Mouse (Mus musculus): ENCODE results near the gene Abhd12b. TPM values are rescaled to one million over a fixed set of nuclear protein-coding genes. Genes with fewer than 3 reads are reported as not detected.

The Abhd12b gene
- polyA plus RNA-seq, 1 experiment from 2014 or later: not detected

DNA sequence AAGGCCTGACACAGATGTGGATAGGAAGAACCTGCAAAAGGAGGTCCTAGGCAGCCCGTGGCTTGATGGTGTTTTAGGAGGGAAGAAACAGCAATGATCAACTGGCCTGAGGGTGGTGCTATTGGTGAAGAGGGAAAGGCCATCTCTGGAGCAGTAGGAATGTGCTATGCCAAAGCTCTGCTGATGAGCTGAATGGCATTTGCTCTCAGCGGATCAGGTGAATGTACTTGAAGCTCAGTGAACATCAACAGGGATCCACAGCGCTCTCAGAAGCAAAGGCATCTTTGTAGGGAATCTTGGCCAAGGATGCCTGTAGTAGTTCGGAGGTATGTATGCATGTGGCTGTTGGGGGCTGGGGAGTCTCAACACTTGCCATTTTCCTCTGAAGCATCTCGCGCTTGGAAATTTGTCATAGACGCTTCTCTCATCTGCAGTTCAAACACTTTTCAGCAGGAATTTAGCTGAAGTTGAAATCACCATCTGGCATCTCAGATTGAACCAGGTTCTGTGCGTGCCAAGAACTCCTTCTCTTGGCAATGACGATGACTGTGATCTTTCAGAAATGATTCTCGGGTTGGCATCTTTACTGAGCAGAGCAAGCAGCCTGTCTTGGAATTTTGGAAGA lies 35.1 kb upstream of the Abhd12b start:
- WGBS: 91% methylated on average over 10 of the region's 10 CpGs
- H3K9me3 ChIP-seq (replicated peaks): no peaks in the 10 kb centered on the region
- H3K36me3 ChIP-seq: no peaks in the 10 kb centered on the region
- H3K27ac ChIP-seq (replicated peaks): no peak overlapping the region
- H3K4me1 ChIP-seq: no peaks in the 10 kb centered on the region
- no peak overlapping the region for H3K4me3 ChIP-seq
- H3K27me3 ChIP-seq (ENCODE audit: low read depth, poor library complexity, severe bottlenecking): peaks cover 39% of the 10 kb centered on the region
- no peak for DNase-seq (ENCODE audit: low spot score)

DNA sequence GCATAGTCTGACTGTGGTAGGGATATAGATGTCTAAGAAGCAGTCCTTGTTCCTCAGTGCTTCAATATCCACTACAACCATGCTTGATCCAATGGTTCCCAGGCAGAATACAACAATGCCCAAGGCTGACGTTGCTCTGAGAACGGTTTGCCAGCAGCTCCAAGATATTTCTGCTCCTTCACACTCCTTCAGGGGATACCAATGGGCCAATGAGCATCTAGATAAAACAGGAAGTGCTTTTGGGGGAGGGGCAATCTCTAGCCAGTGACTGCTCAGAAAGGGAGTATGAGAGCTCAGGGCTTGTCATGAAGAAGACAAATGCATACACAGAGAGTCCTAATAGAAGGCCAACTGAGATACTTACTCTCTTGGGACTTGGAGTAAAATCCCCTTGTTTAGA lies 34.4 kb upstream of the Abhd12b start:
- WGBS: 74% methylated on average over 2 of the region's 2 CpGs
- Histone ChIP-seq H3K27ac (replicated peaks) (no peak overlapping the region), H3K27me3 (ENCODE audit: low read depth, poor library complexity, severe bottlenecking) (peaks cover 32% of the 10 kb centered on the region)

DNA sequence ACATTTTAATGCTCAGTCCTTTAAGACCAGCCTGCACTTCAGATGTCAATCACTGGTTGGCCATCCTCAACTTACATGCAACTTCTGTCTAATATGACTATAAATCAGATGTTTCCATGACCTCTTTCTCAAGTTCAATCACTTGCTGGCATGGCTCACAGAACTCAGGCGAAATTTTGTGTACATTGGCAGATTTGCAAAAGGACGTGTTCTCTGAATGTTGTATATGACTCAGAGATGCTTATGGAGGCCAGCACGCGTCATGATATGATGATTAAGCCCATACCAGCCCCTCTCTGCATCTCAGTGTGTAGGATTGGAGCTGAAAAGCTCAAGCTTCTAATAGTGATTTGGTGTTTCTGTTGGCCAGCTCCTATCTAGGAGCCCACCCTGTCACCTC lies 27.3 kb upstream of the Abhd12b start:
- H3K9me3 ChIP-seq (replicated peaks): no peaks in the 10 kb centered on the region
- H3K4me1 ChIP-seq: peaks cover 5% of the 10 kb centered on the region
- no peak overlapping the region for H3K27ac ChIP-seq (replicated peaks)
- H3K4me3 ChIP-seq: no peak overlapping the region
- DNase-seq (ENCODE audit: low spot score): no peak
- 92% methylated on average over 4 of the region's 4 CpGs for WGBS
- 0 out of 2 replicates have a peak, but pooled peaks cover 6% of the 10 kb centered on the region for H3K27me3 ChIP-seq (ENCODE audit: low read depth, poor library complexity, severe bottlenecking)
- no peaks in the 10 kb centered on the region for H3K36me3 ChIP-seq

More for the DNA sequence above, 34.4 kb upstream of the Abhd12b start:
- no peak for DNase-seq (ENCODE audit: low spot score)
- Histone ChIP-seq H3K4me1 (no peaks in the 10 kb centered on the region), H3K4me3 (no peak overlapping the region), H3K9me3 (replicated peaks) (no peaks in the 10 kb centered on the region), H3K36me3 (no peaks in the 10 kb centered on the region)

DNA sequence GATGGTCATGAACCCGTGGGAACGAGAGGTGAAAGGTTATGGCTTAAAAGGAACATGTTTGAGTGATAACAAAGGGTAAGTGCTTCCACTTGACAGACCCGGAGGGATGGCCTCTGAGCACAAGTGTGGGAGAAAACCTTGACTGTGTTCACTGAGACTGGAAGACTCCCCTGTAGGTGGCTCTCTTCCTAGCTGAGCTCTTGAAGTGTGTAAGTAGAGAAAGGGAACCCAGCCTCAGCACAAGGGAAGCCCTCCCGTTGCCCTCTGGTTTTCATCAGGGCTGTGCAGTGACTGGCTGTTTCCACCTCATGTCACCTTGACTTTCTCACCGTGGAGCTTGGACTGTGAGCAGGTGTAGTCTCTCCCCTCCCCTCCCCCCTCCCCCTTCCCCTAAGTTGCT lies 24.8 kb upstream of the Abhd12b start:
- Histone ChIP-seq H3K4me1 (peaks cover 5% of the 10 kb centered on the region), H3K27ac (replicated peaks) (no peak overlapping the region), H3K36me3 (no peaks in the 10 kb centered on the region), H3K27me3 (ENCODE audit: low read depth, poor library complexity, severe bottlenecking) (no peaks in the 10 kb centered on the region), H3K9me3 (replicated peaks) (no peaks in the 10 kb centered on the region), H3K4me3 (no peak overlapping the region)
- no peak for DNase-seq (ENCODE audit: low spot score)
- 57% methylated on average over 5 of the region's 5 CpGs for WGBS

DNA sequence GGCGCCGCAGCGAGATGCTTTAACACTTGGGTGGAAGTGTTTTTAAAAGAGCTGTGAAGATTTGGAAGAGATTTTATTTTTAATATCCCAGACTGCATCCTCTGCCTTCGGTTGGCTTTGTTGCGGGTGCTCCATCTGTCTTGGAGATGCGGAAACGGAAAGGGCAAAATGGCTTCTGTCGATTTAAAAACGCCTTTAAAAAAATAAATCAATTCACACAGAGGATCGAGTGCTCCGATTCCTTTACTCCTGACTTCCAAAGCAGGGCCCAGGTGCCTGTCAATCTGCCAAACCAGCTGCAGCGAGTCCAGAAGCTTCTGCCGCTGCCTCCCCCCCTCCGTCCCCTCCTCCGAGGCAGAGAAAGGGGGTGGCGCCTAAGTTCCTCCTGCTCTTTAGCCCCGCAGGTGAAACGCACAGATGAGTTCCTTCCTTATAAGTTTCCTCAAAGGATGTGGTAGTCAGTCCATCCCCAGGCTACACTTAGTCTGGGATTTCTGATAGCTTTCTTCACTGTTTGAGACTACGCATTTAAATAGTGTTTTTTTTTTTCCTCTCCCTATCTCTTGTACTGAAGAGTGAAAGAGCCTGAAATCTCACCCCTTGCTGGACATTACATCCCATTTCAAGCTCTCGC lies 22.8 kb upstream of the Abhd12b start:
- Histone ChIP-seq H3K4me3 (no peak overlapping the region), H3K27ac (replicated peaks) (no peak overlapping the region), H3K27me3 (ENCODE audit: low read depth, poor library complexity, severe bottlenecking) (no peaks in the 10 kb centered on the region), H3K4me1 (peaks cover 5% of the 10 kb centered on the region), H3K9me3 (replicated peaks) (no peaks in the 10 kb centered on the region), H3K36me3 (no peaks in the 10 kb centered on the region)
- WGBS: 58% methylated on average over 20 of the region's 20 CpGs
- no peak for DNase-seq (ENCODE audit: low spot score)

DNA sequence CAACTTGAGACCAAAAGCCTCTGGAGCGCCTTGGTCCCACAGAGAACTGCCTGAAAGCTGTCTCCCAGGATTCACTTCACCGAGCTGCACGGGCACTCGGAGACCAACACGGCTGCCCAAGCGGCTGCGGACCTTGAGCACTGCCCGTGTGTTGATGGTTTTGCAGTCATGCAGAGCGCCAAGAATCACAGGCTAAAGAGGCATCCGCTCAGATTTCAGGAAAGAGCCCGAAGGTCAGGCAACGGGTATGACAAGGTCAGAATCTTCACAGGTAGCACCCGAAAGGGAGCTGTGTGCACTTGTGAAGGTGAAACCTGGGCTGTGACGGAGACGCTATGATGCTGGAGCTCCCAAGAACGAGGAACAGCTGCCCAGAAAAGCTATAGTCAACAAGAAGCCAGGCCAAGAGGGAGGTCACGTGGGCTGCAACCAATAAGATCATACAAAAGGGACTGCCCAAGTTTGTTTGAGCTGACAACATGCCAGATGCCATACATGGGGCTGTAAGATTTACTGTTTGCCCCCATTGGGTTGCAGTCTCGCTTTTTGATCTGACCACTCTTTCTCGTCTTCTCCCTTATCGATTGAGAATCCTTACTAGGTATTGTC lies 19.2 kb upstream of the Abhd12b start:
- H3K4me3 ChIP-seq: no peak overlapping the region
- no peak for DNase-seq (ENCODE audit: low spot score)
- no peak overlapping the region for H3K27ac ChIP-seq (replicated peaks)
- H3K36me3 ChIP-seq: no peaks in the 10 kb centered on the region
- H3K27me3 ChIP-seq (ENCODE audit: low read depth, poor library complexity, severe bottlenecking): no peaks in the 10 kb centered on the region
- H3K9me3 ChIP-seq (replicated peaks): no peaks in the 10 kb centered on the region
- H3K4me1 ChIP-seq: peaks cover 5% of the 10 kb centered on the region
- 90% methylated on average over 20 of the region's 20 CpGs for WGBS

DNA sequence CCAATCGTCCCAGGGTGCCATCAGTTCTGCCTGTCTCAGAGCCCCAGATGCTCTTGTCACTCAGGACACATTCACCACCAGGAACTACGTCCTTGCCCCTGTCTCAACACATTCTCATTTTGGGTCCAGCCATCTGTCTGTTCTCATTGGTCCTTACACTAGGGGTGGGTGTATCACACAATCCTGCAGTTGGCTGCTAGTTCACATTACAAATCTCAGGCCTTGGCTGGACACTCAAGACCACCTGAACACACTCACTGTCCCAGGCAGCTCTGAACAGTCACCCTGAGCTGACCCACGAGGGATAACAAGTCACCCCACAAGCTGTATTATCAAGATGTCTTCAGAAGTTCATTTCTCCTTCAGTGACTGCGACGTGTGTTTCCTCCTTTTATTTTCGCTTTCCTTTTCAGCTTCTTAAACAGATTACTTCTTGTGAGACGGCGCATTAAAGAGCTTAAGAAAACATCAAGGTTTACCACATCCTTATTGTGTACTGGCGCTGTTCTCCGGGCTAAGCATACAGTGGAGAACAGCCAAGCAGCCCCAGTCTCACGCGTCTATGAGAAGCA lies 17.7 kb upstream of the Abhd12b start:
- no peak overlapping the region for H3K27ac ChIP-seq (replicated peaks)
- WGBS: 76% methylated on average over 12 of the region's 12 CpGs
- no peaks in the 10 kb centered on the region for H3K36me3 ChIP-seq
- H3K4me3 ChIP-seq: no peak overlapping the region
- H3K9me3 ChIP-seq (replicated peaks): no peaks in the 10 kb centered on the region
- no peak for DNase-seq (ENCODE audit: low spot score)
- peaks cover under 1% of the 10 kb centered on the region for H3K4me1 ChIP-seq
- no peaks in the 10 kb centered on the region for H3K27me3 ChIP-seq (ENCODE audit: low read depth, poor library complexity, severe bottlenecking)

DNA sequence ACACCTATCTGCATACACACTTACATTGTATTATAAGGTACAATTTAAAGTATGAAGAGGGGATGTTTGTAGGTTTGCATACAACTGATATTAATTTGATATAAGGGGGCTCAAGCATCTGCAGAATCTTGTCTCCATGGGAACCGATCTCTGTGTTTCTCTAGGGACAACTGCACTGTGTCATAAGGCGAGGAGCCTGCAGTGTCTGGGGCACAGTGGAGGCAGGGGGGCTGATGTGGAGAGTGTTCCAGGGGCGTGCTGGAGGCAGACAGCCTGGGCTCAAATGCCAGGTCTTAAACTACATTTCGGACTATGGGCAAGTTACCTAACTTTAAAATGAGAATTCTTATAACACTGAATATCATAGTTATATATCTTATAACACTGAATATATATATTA lies 16.8 kb upstream of the Abhd12b start:
- Histone ChIP-seq H3K36me3 (no peaks in the 10 kb centered on the region), H3K4me1 (no peaks in the 10 kb centered on the region), H3K4me3 (no peak overlapping the region), H3K27ac (replicated peaks) (no peak overlapping the region), H3K9me3 (replicated peaks) (no peaks in the 10 kb centered on the region), H3K27me3 (ENCODE audit: low read depth, poor library complexity, severe bottlenecking) (no peaks in the 10 kb centered on the region)
- WGBS: 89% methylated on average over 4 of the region's 4 CpGs
- no peak for DNase-seq (ENCODE audit: low spot score)

DNA sequence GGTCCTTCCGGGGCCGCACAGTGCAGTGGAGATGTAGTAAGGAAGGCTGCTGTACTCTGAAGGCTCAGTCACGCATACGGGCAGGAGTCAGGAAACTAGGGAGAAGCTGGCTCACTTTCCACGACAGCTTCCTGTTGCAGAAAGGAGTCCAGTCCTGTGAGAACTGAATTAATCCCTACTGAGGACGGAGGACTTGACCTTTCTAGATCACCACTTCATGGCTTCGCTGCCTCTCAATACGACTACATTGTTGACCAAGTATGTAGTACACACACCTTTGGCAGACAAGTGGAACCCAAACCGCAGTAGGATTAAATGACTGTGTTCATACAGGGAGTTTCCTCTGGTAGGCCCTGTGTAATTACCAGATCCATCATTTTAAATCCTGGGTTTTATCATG lies 16.3 kb upstream of the Abhd12b start:
- H3K4me3 ChIP-seq: no peak overlapping the region
- no peak overlapping the region for H3K27ac ChIP-seq (replicated peaks)
- no peaks in the 10 kb centered on the region for H3K4me1 ChIP-seq
- H3K36me3 ChIP-seq: no peaks in the 10 kb centered on the region
- H3K27me3 ChIP-seq (ENCODE audit: low read depth, poor library complexity, severe bottlenecking): no peaks in the 10 kb centered on the region
- DNase-seq (ENCODE audit: low spot score): no peak
- no peaks in the 10 kb centered on the region for H3K9me3 ChIP-seq (replicated peaks)
- 90% methylated on average over 9 of the region's 9 CpGs for WGBS

DNA sequence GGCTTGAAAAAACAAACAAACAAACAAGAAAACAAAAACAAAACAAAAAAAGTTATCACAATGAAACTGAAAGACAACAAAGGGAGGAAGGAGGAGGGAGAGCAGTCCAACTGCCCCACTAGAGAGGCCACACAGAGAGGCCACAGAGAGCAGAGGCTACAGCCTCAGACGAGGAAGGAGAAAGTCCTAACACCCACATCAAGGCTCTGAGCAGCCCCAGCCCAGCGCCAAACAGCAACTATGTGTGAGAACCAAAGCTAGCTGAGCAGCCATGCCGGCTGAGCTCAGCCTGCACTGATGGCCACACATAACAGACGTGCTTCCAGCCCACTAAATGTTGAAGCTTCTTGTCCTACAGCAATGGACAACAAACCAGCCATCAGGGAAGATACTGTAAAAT lies 14.1 kb upstream of the Abhd12b start:
- no peak overlapping the region for H3K4me3 ChIP-seq
- H3K27ac ChIP-seq (replicated peaks): no peak overlapping the region
- no peaks in the 10 kb centered on the region for H3K36me3 ChIP-seq
- 0 out of 2 replicates have a peak, but pooled peaks cover 4% of the 10 kb centered on the region for H3K4me1 ChIP-seq
- WGBS: 69% methylated on average over 4 of the region's 4 CpGs
- no peak for DNase-seq (ENCODE audit: low spot score)
- H3K27me3 ChIP-seq (ENCODE audit: low read depth, poor library complexity, severe bottlenecking): no peaks in the 10 kb centered on the region
- H3K9me3 ChIP-seq (replicated peaks): no peaks in the 10 kb centered on the region

DNA sequence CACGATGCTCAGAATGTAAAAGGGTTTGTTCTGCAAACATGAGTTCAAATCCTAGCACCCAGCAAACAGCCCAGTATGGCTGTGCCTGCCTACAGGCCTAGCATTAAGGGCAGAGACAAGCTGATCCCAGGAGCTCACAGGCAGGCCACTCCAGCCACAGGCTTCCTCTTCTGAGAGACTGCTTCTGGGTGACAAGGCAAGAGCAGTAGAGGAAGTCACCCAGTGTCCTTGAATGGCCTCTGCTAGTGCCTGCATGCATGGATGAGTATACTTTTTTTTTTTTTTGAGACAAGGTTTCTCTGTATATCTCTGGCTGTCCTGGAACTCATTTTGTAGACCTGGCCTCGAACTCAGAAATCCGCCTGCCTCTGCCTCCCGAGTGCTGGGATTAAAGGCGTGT lies 13.4 kb upstream of the Abhd12b start:
- Histone ChIP-seq H3K36me3 (no peaks in the 10 kb centered on the region), H3K27ac (replicated peaks) (no peak overlapping the region), H3K4me1 (0 out of 2 replicates have a peak, but pooled peaks cover 4% of the 10 kb centered on the region), H3K4me3 (no peak overlapping the region), H3K27me3 (ENCODE audit: low read depth, poor library complexity, severe bottlenecking) (no peaks in the 10 kb centered on the region), H3K9me3 (replicated peaks) (no peaks in the 10 kb centered on the region)
- 90% methylated on average over 5 of the region's 5 CpGs for WGBS
- no peak for DNase-seq (ENCODE audit: low spot score)

DNA sequence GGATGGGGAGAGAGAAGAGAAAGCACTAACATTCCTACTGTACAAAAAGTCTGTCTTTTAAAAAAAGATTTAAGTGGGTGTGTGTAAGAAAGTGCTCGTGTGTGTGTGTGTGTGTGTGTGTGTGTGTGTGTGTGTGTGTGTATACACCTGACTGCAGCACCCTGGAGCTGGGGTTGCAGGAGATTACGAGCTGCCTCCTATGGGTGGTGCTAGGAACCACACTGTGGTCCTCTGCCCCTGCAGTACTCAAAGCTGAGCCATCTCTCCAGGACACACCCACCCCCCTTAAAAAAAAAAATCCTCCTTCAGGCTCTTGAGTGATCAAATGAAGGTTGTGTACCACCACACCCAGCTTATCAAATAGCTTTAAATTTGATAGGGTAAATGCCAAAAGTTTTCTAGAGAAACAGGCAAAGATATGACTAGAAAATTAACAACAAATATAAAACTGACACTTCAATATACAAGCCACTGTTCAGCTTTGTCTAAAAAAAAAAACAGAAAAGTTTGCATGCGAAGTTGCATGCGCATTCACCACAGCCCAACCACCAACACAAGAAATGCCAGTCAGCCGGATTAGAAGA lies 12.9 kb upstream of the Abhd12b start:
- no peaks in the 10 kb centered on the region for H3K9me3 ChIP-seq (replicated peaks)
- H3K36me3 ChIP-seq: no peaks in the 10 kb centered on the region
- no peak for DNase-seq (ENCODE audit: low spot score)
- WGBS: 87% methylated on average over 5 of the region's 5 CpGs
- 0 out of 2 replicates have a peak, but pooled peaks cover 4% of the 10 kb centered on the region for H3K4me1 ChIP-seq
- no peak overlapping the region for H3K27ac ChIP-seq (replicated peaks)
- H3K4me3 ChIP-seq: no peak overlapping the region
- H3K27me3 ChIP-seq (ENCODE audit: low read depth, poor library complexity, severe bottlenecking): peaks cover 2% of the 10 kb centered on the region; the same call in 1 of the 2 replicates

All from midbrain, embryonic 10.5 days (tissue).